Mouse (Mus musculus) liver, postnatal 0 days (tissue): Measurements from ENCODE around the gene Tshz3.

Source experiments
- CTCF ChIP-seq: sonication (generic); IDR thresholded peaks from 2 replicates; pipeline ENCODE4 v1.5.1; 2016; ENCODE audit warnings: antibody characterized with exemption, low read depth
- EP300 ChIP-seq: IDR thresholded peaks from 2 replicates; pipeline ENCODE4 v1.6.1; 2016; ENCODE audit warnings: antibody characterized with exemption, low read depth, mild to moderate bottlenecking

GRCm38 (mm10) chr7:36699001-36699987, 1.4 kb downstream of the Tshz3 start:
- TF ChIP-seq CTCF (no peak), EP300 (no peak)
